Mouse (Mus musculus): ENCODE data around the gene Isy1.

Isy1 gene

DNA sequence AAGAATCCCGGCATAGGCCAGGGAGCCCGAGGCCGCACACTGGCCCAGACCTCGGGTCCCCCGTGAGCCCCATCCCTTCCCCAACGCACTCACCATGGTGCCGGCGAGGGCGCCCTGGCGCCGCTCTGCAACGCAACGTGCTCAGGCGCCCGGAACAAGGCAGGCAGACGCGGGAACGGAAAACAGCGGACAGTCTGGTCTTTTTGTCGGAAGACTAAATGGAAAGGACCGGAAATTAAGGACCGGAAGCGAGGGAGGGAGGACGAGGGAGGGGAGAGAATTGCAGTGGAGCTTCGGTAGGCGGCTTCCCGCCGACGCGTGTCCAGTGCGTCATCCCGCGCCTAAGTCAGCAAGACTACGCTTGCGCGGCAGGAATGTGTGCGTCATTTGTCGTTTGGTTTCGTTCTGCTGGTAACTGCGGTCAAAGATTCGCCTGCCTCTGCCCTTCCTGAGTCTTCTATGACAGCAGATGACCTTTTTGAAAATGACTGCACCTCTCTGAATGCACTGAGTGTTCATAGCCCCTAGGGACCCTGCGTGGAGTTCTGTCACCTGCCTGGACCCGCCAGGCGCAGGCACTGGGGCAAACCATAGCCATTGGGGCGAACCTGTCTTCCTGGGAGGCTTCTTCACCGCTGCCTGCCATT lies at the start of gene Isy1:
Gene Isy1, minus strand, starts transcription at position 248 of the 647 bp plus-strand sequence.
- DNase-seq (ENCODE audit: low spot score) = peak; percentile 93

DNA sequence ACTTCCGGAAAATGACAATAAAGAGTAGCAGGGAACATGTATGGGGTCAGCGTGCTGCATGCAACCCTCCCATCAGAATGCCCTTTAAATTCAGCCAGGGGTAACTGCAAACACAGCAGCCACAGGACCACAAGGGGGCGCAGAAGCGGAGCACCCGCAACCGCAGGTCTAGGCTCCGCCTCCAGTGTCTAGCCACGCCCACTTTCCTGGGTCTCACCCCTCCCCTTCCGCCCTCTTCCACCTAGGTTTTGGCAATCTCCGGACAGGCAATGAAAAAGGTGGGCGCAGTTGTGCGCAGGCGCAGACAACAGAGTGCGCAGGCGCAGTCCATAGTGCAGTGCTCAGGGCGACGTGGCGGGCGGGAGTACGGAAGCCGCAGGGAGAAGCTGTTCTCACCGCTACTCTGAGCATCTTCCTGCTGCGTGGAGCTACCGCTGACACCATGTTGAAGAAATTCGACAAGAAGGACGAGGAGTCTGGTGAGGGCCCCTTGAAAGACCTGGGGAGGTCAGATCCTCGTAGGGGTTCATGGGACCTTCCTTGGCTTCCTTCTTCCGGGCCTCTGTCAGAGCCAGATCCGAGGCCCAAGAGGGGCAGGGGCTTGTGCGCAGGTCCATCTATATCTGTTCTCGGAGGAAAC lies 49.1 kb upstream of the Isy1 start, which contains the start of gene Copg1:
Gene Copg1, plus strand, starts transcription at position 221 of the 640 bp plus-strand sequence.
- peak; percentile 99 for DNase-seq (ENCODE audit: low spot score)

DNA sequence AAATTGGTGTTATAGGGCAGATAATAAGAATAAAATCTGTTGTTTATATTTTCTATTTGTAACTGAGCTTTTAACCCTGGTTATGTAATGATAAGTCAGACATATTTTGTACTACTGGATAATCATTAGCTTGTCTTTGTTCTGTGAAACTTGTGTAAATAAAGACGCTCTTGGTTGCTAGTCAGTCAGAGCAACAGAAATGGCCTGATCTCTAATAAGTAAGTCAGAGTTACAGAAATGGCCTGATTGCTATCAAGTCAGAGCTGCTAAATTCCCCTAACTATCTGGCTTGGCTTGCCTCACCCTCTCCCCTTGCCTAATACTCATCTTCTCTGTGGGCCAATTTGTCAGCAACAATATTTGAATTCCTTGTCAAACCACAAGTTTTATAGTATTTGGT lies 48.1 kb upstream of the Isy1 start:
- no peak for DNase-seq (ENCODE audit: low spot score)

DNA sequence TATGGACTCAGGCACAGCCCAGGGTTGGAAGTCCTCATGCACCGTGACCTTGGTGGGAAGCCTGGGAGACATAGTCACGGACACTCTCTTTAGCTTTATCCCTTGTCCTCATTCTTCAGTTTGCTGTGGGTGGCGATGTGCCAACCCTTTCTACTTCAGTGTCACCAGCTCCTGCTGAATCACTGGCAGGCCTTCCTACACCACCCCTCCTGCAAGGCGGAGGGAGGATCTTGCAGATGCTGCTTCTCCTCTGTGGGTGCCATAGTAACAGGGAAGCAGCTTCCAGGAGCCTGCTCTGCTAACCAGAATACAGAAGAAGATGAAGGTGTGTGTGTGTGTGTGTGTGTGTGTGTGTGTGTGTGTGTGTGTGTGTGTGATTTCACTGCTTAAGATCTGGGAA lies 44.2 kb upstream of the Isy1 start:
- DNase-seq (ENCODE audit: low spot score) = no peak

DNA sequence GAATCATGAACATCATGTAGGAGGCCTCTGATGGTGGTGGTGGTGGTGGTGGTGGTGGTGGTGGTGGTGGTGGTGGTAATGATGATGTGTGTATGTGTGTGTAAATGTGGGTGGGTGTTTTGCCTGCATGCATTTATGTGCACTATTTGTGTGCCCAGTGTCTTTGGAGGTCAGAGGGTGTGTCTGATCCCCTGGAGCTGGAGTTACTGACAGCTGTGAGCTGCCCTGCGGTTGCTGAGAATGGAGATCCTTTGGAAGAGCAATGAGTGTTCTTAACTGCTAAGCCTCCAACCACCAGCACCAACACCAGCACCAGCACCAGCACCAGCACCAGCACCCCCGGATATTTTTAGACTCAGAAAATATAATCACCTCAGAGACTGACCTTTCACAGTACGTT lies 43.6 kb upstream of the Isy1 start:
- no peak for DNase-seq (ENCODE audit: low spot score)

DNA sequence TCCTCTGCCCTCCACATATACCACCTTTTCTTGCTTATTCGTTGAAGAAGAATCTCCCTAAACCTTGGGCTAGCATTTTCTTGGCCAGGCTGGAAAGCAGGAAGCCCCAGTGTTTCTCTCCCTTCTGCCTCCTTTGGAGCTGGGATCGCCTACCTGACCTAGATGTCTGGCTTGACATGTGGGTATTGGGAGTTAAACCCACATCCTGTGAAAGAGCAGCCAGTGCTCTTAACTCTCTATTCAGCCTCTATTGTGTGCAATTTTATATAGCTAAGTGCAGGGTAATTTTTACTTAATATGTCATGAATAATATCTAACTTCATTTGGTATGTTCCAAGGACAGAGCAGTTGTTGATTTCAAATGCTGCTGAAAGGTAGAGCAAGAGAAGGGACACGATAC lies 41.0 kb upstream of the Isy1 start:
- DNase-seq (ENCODE audit: low spot score) = no peak

DNA sequence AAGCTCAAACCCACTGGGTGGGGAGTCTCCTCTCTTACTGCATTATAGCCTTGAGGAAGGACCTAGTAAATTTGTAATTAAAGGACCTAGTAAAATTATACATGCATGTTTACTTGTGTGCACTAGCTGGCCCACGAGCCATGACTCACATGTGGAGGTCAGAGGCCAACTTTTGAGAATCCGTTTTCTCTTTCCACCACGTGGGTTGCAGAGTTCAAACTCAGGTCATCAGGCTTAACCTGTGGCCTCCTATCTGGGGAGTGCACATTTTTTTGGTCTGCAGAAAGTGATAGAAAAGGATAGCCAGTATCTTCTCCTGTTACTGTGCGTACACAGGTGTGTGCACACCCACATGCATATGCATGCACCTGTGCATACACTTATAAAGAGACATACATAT lies 40.4 kb upstream of the Isy1 start:
- DNase-seq (ENCODE audit: low spot score) = no peak

DNA sequence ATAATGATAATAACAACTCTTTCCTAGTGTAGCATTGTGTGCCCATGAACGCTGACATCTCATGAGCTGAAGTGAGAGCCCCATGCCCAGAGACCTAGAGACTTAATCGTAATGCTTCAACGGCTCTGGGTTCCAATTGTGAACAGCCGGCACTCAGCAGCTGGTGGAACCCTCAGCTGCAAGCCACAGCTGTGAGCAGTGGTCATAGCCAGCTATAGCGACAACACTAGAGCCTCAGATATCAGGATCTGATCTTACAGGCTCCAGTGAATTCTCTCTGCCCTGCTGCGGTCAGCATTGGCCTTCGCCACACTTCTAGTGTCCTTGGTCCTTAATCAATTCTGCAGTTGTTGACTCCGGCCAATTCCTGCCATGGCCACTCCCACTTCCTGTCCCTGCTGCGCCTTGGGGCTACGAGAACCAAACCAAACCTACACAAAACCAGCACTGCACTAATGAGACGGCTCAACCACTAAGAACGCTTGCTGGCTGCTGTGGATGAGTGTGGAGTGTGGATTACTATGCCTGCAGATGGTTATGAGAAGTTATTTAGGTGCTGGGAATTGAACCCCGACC lies 37.6 kb upstream of the Isy1 start:
- DNase-seq (ENCODE audit: low spot score) = peak; percentile 44

DNA sequence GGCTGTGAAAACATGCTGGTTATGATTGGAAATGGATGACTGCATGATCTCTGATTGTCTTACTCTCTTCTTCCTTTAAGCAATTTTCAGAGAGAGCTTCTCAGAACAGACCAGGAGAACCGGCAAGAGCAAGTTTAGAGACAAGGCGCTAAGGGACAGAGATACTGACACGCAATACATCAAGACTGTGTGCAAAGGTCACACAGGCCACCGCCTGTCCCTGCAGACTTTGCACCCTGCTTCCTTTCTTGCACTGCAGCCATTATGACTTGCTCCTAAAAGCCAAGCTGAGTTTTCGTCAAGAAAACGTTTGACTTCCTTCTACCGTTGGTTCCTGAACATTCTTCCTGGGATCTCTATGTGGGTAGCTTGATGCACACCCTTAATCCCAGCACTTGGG lies 37.0 kb upstream of the Isy1 start:
- no peak for DNase-seq (ENCODE audit: low spot score)

DNA sequence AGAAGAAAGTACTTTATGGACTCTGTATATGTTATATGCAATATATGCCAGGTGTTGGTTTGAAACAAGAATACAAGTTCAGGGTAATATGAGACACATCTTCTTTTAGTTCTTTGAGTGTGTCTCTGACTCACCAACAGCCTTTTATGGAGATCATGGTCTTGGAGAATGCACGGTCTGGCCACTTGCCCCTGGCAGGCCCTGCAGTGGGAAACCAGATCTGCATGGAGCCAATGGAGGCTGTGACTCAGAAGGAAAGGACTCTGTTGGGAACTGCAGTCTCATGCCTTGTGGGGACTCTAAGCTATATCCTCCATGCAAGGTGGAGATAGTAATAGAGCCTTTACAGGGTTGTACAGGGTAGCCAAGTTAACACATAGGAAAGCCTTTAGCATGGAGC lies 36.5 kb upstream of the Isy1 start:
- DNase-seq (ENCODE audit: low spot score) = no peak

DNA sequence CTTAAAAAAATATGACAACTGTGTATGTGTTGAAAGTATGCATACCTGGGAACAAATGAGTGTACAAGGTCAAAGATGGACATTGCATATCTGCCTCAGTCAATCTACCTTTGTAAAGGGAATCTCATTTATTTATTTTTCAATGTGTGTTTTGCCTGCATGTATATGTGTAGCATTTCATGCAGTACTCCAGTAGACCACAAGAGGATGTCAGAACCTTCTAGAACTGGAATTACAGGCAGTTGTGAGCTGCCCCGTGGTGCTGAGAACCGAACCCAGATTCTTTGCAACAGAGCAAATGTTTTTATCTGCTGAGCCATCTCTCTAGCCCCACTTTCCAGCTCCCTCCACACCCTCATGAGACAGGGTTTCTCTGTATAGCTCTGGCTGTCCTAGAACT lies 35.4 kb upstream of the Isy1 start:
- DNase-seq (ENCODE audit: low spot score) = no peak

DNA sequence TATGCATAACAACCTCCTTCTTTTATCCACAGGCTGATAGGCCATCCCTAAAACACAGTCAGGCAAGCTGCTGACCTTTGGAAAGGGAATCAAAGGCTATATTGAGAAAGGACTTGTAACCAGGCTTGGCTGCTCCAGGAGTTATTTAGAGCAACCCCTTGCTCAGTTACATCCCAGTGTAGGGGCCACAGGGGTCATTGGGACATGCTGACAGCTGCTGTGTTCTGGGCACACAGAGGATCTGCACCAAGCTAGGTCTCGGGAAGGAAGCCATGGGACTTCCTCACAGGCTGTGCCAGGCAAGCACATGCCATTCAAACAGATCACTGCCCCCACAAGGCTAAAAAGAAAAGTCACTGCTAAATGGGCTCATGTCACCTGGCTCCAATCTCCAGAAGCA lies 34.5 kb upstream of the Isy1 start:
- DNase-seq (ENCODE audit: low spot score) = no peak

DNA sequence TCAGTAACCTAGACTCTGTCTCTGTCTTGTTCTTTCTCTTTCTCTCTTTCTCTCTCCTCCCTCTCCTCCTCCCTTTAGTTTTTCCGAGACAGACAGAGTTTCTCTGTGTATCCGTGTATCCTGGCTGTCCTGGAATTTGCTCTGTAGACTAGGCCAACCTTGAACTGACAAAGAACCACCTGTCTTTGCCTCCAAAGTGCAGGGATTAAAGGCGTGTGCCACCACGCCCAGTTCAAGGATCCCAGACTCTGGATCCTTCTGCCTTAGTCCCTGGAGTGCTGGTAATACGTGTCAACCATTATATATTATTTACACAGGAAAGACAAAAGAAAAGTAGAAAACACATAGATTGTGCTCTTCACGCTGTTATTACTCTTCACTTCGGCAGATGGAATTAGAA lies 32.6 kb upstream of the Isy1 start:
- DNase-seq (ENCODE audit: low spot score) = no peak

DNA sequence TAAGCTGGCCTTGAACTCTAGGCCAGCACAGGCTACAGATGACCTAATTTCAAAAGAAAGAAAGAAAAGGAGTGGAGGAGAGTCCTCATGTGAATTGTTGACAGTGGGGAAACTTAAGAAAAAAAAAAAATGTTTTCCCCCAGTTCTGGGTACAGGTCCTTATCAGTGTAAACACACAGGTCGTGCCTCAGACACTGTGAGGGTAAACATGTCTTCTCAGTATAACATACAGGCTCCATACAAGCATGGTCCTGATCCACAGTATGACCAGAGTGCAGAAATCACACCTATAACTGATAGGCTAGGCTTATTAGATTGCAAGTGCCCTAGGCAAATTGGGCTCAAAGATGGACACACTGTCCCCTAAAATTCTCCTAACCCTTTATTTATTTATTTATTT lies 31.8 kb upstream of the Isy1 start:
- DNase-seq (ENCODE audit: low spot score) = no peak

DNA sequence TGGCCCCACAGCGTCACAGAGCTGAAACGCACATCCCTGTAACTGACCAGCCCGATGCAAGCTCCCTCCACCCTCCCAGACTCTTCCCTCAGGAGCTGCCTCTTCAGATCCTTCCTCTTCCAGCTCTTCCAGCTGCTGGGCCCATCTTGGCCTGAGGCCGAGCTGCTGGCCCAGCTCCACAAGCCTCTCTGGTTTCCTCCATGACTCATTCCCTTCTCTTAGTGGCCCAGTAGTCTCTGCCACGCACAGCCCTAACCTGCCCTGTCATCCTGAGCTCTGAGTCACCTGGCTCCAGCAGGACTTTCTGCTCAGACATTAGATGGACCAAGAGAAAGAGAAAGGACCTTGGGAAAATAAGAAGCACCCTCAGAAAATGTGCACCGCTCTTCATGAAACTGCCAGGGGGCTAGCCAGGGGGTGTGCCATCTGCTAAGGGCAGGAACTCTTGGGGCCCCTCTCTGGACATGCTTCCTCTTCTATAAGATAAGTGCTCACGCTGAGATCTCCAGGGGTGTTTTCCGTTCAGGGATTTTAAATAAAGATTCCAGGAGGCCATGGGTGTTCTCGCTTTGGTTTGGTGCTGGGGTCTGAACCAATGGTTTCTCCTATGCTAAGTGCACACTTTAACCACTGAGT lies 30.4 kb upstream of the Isy1 start:
- DNase-seq (ENCODE audit: low spot score) = peak; percentile 48

DNA sequence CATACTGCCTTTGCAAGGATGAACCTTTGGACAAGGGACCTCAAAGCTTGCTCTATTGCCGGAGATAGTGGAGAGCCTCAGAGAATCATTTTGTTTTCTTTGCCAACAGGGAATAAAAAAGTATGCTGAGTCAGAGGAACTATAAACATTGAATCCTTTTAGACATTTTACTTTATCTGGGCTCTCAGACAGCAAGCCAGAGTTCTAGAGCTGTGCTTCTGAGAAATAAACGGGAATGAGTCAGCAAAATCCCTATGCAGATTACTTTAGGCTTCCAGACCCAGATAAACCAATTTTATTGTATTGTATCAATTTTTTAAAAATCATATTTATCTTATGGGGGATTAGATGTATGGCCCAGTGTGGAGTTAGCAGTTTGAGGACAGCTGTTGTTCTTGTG lies 28.7 kb upstream of the Isy1 start:
- no peak for DNase-seq (ENCODE audit: low spot score)

DNA sequence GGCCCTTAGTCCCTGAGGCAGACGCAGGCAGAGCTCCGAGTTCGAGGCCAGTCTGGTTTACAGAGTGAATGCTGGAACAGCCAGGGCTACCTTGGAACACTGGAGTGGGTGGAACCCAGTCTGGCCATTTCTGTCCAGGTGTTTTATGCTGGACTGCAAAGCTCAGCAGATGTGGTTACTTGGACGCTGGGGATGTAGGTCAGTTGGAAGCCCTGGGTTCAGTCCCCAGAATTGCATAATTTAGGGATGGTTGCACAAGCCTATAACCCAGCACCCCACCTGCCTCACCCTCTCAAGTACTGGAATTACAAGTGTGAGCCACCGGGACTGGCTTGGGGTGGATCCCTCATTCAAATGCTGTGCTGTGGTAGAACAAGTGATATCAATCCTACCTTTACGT lies 27.6 kb upstream of the Isy1 start:
- no peak for DNase-seq (ENCODE audit: low spot score)

DNA sequence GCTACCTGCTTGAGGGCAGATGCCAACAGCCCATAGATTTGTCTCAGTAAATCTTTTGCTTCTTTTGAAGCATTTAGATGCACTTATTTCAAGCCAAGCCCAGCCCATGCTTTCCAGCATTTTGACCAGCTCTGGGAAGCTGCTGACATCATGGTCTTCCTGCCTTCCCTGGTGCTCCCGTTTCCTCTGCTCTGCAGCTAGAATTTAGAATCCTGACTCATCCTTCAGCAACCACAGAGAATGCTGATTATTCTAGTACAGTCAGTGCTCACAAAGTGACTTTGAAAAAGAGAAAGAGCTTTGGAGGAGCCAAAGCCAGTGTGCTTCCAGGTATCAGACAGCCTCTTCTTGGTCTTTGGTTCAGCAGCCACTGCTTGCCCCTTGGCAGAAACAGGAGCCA lies 18.5 kb upstream of the Isy1 start:
- no peak for DNase-seq (ENCODE audit: low spot score)

DNA sequence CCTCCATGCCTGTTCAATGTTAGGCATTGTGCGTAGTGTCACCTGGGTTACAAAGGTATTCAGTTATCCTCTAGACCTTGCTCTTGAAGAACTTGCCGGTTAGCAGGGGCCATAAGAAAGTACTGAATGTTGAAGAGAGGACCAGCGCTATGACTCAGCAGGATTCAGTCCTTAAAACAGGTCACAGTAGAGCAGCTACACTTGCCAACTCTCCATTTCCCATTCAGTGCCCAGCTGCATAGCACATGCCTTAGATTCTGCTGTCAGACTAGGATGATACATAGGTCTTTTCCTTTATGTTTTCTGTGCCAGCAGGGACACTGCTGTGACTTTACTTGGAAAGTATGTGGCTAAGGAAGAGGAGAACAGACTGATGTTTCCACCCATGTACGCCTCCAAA lies 14.8 kb upstream of the Isy1 start:
- DNase-seq (ENCODE audit: low spot score) = no peak

DNA sequence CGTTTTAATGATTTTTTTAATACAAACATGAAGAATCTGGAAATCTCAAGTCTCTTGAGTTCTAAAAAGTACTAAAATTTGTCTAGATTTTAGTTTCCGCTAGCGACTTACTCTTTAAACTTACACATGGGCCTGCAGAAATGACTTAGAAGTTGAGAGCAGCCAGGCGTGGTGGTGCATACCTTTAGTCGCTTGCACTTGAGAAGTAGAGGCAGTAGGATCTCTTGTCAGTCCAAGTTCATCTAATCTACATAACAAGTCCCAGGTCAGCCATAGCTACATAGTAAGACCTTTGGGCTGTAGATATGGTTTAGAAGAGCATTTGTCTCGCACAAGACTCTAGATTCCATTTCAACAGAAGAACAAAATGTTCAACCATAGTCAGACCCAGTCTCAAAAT lies 13.3 kb upstream of the Isy1 start:
- no peak for DNase-seq (ENCODE audit: low spot score)

DNA sequence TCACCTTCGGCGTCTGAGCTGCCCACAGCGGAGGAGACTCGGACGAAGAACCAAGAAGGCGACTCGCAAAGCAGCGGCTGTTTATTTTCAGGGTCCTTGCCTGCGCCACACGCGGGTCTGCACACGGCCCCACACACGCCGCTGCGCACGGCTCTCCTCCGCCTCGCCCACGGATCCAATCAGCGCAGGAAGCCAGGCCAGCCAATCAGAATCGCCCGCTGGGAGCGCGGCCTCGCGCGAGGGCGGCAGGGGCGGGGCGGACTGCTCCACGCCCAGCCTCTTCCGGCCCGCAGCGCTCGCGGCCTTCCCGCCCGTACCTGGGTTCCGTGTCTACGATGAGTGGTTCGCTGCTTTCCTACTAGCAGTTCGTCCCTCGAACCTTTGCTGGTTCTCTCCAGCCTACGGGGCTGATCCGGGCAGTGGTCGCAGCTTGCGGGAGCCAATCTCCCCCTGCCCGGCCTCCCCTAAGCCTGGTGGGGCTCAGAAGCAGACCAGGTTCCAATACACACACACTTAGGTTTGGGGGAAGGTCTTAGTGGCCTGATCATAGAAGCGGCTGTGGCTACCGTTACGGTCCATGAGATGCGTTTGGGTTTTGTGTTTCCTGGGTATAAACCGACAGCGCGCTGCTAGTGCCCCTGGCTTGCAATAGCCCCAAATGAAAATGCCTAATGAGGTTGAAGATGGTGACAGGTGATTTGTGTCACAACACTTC lies 12.5 kb upstream of the Isy1 start, which contains the start of gene Cnbp:
Gene Cnbp, minus strand, starts transcription at position 207 of the 715 bp plus-strand sequence.
- DNase-seq (ENCODE audit: low spot score) = peak; percentile 98

DNA sequence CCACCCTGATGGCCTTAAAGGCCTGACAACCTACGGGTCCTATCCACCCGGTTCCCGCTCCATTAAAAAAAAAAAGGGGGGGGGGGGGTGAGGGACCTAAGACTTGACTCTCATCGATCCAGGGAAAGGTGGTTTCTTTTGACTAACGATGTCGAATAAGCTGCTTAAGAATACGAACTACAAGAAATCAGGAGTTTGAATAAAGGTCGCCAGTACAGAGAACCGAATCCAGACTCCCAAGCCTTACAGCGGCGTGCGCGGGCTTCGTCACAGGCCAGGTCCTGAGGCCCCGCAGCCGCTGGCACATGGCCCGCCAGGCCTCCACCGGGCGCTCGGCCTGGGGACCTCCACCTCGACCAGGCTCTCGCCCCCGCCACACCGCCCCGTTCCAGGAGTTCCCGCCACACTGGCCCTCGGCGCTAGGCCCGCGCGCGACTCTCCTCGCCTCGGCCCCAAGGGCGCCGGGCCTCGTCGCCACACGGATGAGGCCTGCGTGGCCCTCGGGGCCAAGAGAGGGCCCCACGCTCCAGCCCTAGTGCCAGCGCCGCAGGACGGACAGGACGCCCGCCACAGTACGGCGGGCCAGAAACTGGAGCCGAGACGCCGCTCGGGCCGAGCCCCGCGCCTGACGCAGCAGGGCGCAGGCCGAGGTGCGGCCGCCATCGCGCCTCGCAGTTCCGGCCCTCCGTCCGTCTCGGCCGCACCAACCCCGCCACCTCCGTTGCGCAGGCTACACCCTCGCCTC lies 11.7 kb upstream of the Isy1 start:
- DNase-seq (ENCODE audit: low spot score) = peak; percentile 83

Data from testis, postnatal 14 days (tissue).